Mouse (Mus musculus): Measurements from ENCODE around the gene Tnfrsf8. TPM values are rescaled to one million over a fixed set of nuclear protein-coding genes. Genes with fewer than 3 reads are reported as not detected.
"Not testable (repeated sequence)": the region's sequence is repeated elsewhere in the genome, so short reads cannot be mapped to it uniquely, and the experiment has no call there.

The Tnfrsf8 gene
- total RNA-seq, 2 experiments from 2014 or later = 0.69 to 1.2 TPM

GRCm38 (mm10) chr4:145313256-145313655 lies 1.7 kb downstream of the Tnfrsf8 start:
- intact Hi-C loops (cut with DNase I) = no loop called here

GRCm38 (mm10) chr4:145312530-145312929 lies 2.4 kb downstream of the Tnfrsf8 start:
- no peak for DNase-seq (ENCODE audit: low spot score in 2 of 2)
- intact Hi-C loops (cut with DNase I) = no loop called here

More at GRCm38 (mm10) chr4:145313256-145313655, 1.7 kb downstream of the Tnfrsf8 start:
- no peak for DNase-seq (ENCODE audit: low spot score in 2 of 2)

- intact Hi-C loops (cut with DNase I) = no loop called here
- no peak for DNase-seq (ENCODE audit: low spot score in 2 of 2)
Measured at GRCm38 (mm10) chr4:145310859-145311258, 4.1 kb downstream of the Tnfrsf8 start.

GRCm38 (mm10) chr4:145306422-145306821 lies 8.5 kb downstream of the Tnfrsf8 start:
- intact Hi-C loops (cut with DNase I) = no loop called here

GRCm38 (mm10) chr4:145305661-145306362 lies 9.2 kb downstream of the Tnfrsf8 start:
- intact Hi-C loops (cut with DNase I) = not testable (repeated sequence)
- peak in 1 of 2 experiments; percentile 50 for DNase-seq (ENCODE audit: low spot score in 2 of 2)

More at GRCm38 (mm10) chr4:145306422-145306821, 8.5 kb downstream of the Tnfrsf8 start:
- DNase-seq (ENCODE audit: low spot score in 2 of 2) = no peak

- no peak for DNase-seq (ENCODE audit: low spot score in 2 of 2)
- intact Hi-C loops (cut with DNase I) = no loop called here
Measured at GRCm38 (mm10) chr4:145304109-145304508, 10.9 kb downstream of the Tnfrsf8 start.

GRCm38 (mm10) chr4:145302106-145302505 lies 12.9 kb downstream of the Tnfrsf8 start:
- intact Hi-C loops (cut with DNase I) = no loop called here
- no peak for DNase-seq (ENCODE audit: low spot score in 2 of 2)

- DNase-seq (ENCODE audit: low spot score in 2 of 2) = no peak
- intact Hi-C loops (cut with DNase I) = no loop called here
Measured at GRCm38 (mm10) chr4:145300210-145300927, 14.6 kb downstream of the Tnfrsf8 start.

- no peak for DNase-seq (ENCODE audit: low spot score in 2 of 2)
- intact Hi-C loops (cut with DNase I) = no loop called here
Measured at GRCm38 (mm10) chr4:145299355-145299754, 15.6 kb downstream of the Tnfrsf8 start.

GRCm38 (mm10) chr4:145298846-145299245 lies 16.1 kb downstream of the Tnfrsf8 start:
- DNase-seq (ENCODE audit: low spot score in 2 of 2) = no peak
- intact Hi-C loops (cut with DNase I) = no loop called here

- peak; percentile 67 to 70 for DNase-seq (ENCODE audit: low spot score in 2 of 2)
- intact Hi-C loops (cut with DNase I) = loop anchor here (2.0 kb wide), 1 partner anchor 81 kb away; no protein-coding TSS in a partner anchor
Measured at GRCm38 (mm10) chr4:145295589-145296300, 19.2 kb downstream of the Tnfrsf8 start.

- no peak for DNase-seq (ENCODE audit: low spot score in 2 of 2)
- intact Hi-C loops (cut with DNase I) = loop anchor here (2.0 kb wide), 1 partner anchor 80 kb away; no protein-coding TSS in a partner anchor
Measured at GRCm38 (mm10) chr4:145294588-145294987, 20.4 kb downstream of the Tnfrsf8 start.

- intact Hi-C loops (cut with DNase I) = loop anchor here (1.0 to 10.0 kb wide), 3 partner anchors 72 to 522 kb away; partner anchors contain the start of gene Dhrs3
- peak; percentile 84 for DNase-seq (ENCODE audit: low spot score in 2 of 2)
Measured at GRCm38 (mm10) chr4:145286369-145287120, 28.4 kb downstream of the Tnfrsf8 start.

- intact Hi-C loops (cut with DNase I) = loop anchor here (5.0 to 10.0 kb wide), 3 partner anchors 37 to 520 kb away; partner anchors contain the start of genes Dhrs3 and Tnfrsf1b
- DNase-seq (ENCODE audit: low spot score in 2 of 2) = no peak
Measured at GRCm38 (mm10) chr4:145284675-145285074, 30.3 kb downstream of the Tnfrsf8 start.

GRCm38 (mm10) chr4:145283441-145283840 lies 31.5 kb downstream of the Tnfrsf8 start:
- intact Hi-C loops (cut with DNase I) = loop anchor here (5.0 to 10.0 kb wide), 3 partner anchors 36 to 519 kb away; partner anchors contain the start of genes Dhrs3 and Tnfrsf1b
- DNase-seq (ENCODE audit: low spot score in 2 of 2) = no peak

GRCm38 (mm10) chr4:145280966-145281365 lies 34.0 kb downstream of the Tnfrsf8 start:
- intact Hi-C loops (cut with DNase I) = loop anchor here (5.0 to 10.0 kb wide), 3 partner anchors 34 to 516 kb away; partner anchors contain the start of genes Dhrs3 and Tnfrsf1b
- no peak for DNase-seq (ENCODE audit: low spot score in 2 of 2)

GRCm38 (mm10) chr4:145278724-145279370 lies 36.1 kb downstream of the Tnfrsf8 start:
- no peak for DNase-seq (ENCODE audit: low spot score in 2 of 2)
- intact Hi-C loops (cut with DNase I) = no loop called here

GRCm38 (mm10) chr4:145278231-145278630 lies 36.7 kb downstream of the Tnfrsf8 start:
- intact Hi-C loops (cut with DNase I) = no loop called here
- DNase-seq (ENCODE audit: low spot score in 2 of 2) = no peak
